Mouse (Mus musculus) myocyte (in vitro differentiated cells): ENCODE measurements around the gene Sbf2. TPM values are rescaled to one million over a fixed set of nuclear protein-coding genes. Genes with fewer than 3 reads are reported as not detected.

Source experiments
- H3K27me3 ChIP-seq: one replicate; pipeline ENCODE4 v1.6.1; 2011; ENCODE audit not compliant: control insufficient read depth, insufficient read depth, insufficient read length
- H3K36me3 ChIP-seq: one replicate; pipeline ENCODE4 v1.6.1; 2011; ENCODE audit not compliant: control insufficient read depth, insufficient read depth
- H3K4me2 ChIP-seq: one replicate; pipeline ENCODE4 v1.6.1; 2011; ENCODE audit warnings: low read depth, control low read depth
- H3K4me3 ChIP-seq: one replicate; pipeline ENCODE4 v1.5.1; 2011; ENCODE audit warnings: mild to moderate bottlenecking, control low read depth, moderate library complexity
- H3K79me2 ChIP-seq: one replicate; pipeline ENCODE4 v1.6.1; 2011; ENCODE audit not compliant: control insufficient read depth, insufficient read depth
- H3ac ChIP-seq: one replicate; pipeline ENCODE4 v1.6.1; 2011; ENCODE audit not compliant: control insufficient read depth, insufficient read length
- CEBPB ChIP-seq: IDR thresholded peaks from 2 replicates; pipeline ENCODE4 v1.6.1; 2011; ENCODE audit warnings: mild to moderate bottlenecking, moderate library complexity; ENCODE audit not compliant: poor library complexity, insufficient read depth, severe bottlenecking
- E2F4 ChIP-seq: IDR thresholded peaks from one replicate; pipeline ENCODE4 v1.6.1; 2011; ENCODE audit warnings: mild to moderate bottlenecking, control low read depth, moderate library complexity; ENCODE audit not compliant: insufficient read depth
- MAX ChIP-seq: IDR thresholded peaks from one replicate; pipeline ENCODE4 v1.6.1; 2011; ENCODE audit warnings: low read depth, mild to moderate bottlenecking, control low read depth
- MYOD1 ChIP-seq, 3 experiments: IDR thresholded peaks; one replicate each; pipeline ENCODE4 v1.6.1; 2011; ENCODE audit warnings: control low read depth in 2 of 3, low read depth in 2 of 3, mild to moderate bottlenecking in 2 of 3, moderate library complexity in 1 of 3; ENCODE audit not compliant: insufficient read length in 2 of 3, control insufficient read depth in 1 of 3
- MYOG ChIP-seq, 3 experiments: IDR thresholded peaks; one replicate each; pipeline ENCODE4 v1.6.1; 2011; ENCODE audit warnings: control low read depth in 2 of 3, low read depth in 2 of 3, mild to moderate bottlenecking in 2 of 3; ENCODE audit not compliant: insufficient read length in 2 of 3, control insufficient read depth in 1 of 3, insufficient read depth in 1 of 3
- POLR2A ChIP-seq: IDR thresholded peaks from one replicate; pipeline ENCODE4 v1.6.1; 2011; ENCODE audit warnings: low read depth, mild to moderate bottlenecking, control low read depth, moderate library complexity; ENCODE audit not compliant: insufficient read length
- POLR2AphosphoS2 ChIP-seq: IDR thresholded peaks from one replicate; pipeline ENCODE4 v1.6.1; 2011; ENCODE audit warnings: low read depth, control low read depth; ENCODE audit not compliant: insufficient read length
- REST ChIP-seq: IDR thresholded peaks from one replicate; pipeline ENCODE4 v1.6.1; 2011; ENCODE audit warnings: mild to moderate bottlenecking, control low read depth, moderate library complexity; ENCODE audit not compliant: insufficient read depth, insufficient read length
- SRF ChIP-seq: IDR thresholded peaks from one replicate; pipeline ENCODE4 v1.6.1; 2011; ENCODE audit warnings: low read depth; ENCODE audit not compliant: control insufficient read depth, insufficient read length
- TCF12 ChIP-seq: IDR thresholded peaks from one replicate; pipeline ENCODE4 v1.6.1; 2011; ENCODE audit warnings: mild to moderate bottlenecking, control low read depth; ENCODE audit not compliant: poor library complexity, insufficient read depth, severe bottlenecking
- TCF3 ChIP-seq: IDR thresholded peaks from one replicate; pipeline ENCODE4 v1.6.1; 2011; ENCODE audit warnings: low read depth, control low read depth; ENCODE audit not compliant: insufficient read length
- USF1 ChIP-seq: IDR thresholded peaks from one replicate; pipeline ENCODE4 v1.6.1; 2011; ENCODE audit warnings: low read depth, mild to moderate bottlenecking, control low read depth, moderate library complexity
- polyA plus RNA-seq: library from polyadenylated mRNA; unstranded; fragments of >200 nt; fragmentation: generic; extraction: Trizol; gene quantifications from one replicate; pipeline ENCODE4 v1.2.1, GENCODE M21; 2012; ENCODE audit warnings: missing spikeins

The Sbf2 gene
- polyA plus RNA-seq, 1 experiment = 11.3 TPM

DNA sequence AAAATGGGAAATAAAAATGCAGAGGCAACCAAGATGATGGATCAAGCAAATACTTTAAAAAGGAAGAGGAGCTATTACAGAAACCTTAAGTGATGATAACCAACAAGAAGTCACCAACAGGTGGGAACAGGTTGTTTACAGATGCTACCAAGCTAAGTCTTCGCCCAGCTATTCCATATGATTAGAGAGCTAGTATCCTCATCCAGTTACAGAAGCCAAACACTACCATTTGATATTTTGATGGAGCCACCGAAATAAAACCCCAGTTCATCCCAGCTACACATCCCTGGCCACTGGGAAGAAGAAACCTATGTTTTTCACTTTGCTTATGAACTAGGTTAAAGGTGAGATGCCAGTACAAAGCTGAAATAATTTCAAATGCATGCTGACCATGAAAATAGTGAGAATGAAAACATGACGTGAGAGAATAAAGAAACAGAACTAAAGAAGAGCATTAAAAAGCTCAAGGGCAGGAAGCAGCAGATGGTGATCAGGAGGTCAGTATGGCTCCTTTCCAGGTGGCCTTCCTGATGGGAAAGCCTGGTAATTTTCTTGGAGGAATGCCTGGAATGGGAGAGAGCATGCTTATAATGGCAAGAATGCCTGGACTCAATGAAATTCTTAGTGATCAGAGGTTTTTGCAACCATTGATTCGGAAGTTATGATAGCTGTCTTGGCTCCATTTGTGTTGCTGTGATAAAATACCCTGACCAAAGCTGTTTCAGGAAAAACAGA is 48.7 kb downstream of the Sbf2 start:
- Histone ChIP-seq H3ac (no peak overlapping the region), H3K36me3 (no peaks in the 10 kb centered on the region), H3K4me2 (no peak overlapping the region), H3K4me3 (no peak overlapping the region), H3K27me3 (no peaks in the 10 kb centered on the region), H3K79me2 (peaks cover 10% of the 10 kb centered on the region)
- no peak for TF ChIP-seq MYOD1 (IDR thresholded peaks at IDR 0.05; ENCODE audit: control insufficient read depth in 1 of 3, insufficient read length in 2 of 3, low read depth in 2 of 3)
- TF ChIP-seq USF1 = no peak
- no peak for TF ChIP-seq SRF
- TF ChIP-seq CEBPB = no peak
- TF ChIP-seq REST = no peak
- no peak for TF ChIP-seq TCF3
- TF ChIP-seq TCF12 = no peak
- TF ChIP-seq E2F4 = no peak
- TF ChIP-seq POLR2A = no peak
- no peak for TF ChIP-seq MAX
- no peak for TF ChIP-seq MYOG (IDR thresholded peaks at IDR 0.05; ENCODE audit: control insufficient read depth in 1 of 3, insufficient read depth in 1 of 3, insufficient read length in 2 of 3, low read depth in 2 of 3)
- TF ChIP-seq POLR2AphosphoS2 = no peak

DNA sequence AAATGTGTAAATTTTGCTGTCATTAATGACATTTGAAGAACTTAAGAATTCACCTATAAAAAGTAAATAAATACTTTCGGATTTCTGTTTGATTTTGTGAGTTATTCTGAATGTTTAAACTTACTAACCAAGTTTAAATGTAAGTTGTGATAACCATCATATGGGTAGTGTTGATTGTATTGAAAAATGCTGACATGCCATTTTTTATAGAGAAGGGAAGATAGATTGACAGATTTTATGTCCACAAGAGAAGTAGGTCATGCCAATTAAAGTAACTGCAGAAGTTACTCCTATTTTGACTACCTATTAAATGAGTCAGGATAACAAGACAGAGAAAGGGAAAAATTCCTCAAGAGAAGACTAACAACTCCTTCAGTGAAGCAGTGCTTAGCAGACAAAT is 53.1 kb downstream of the Sbf2 start:
- Histone ChIP-seq H3K27me3 (no peaks in the 10 kb centered on the region), H3K4me3 (no peak overlapping the region), H3ac (no peak overlapping the region), H3K79me2 (peaks cover 10% of the 10 kb centered on the region), H3K36me3 (peaks cover 7% of the 10 kb centered on the region), H3K4me2 (no peak overlapping the region)
- TF ChIP-seq TCF3 (no peak), MYOD1 (IDR thresholded peaks at IDR 0.05; ENCODE audit: control insufficient read depth in 1 of 3, insufficient read length in 2 of 3, low read depth in 2 of 3) (no peak), POLR2A (no peak), SRF (no peak), REST (no peak), MAX (no peak), USF1 (no peak), E2F4 (no peak), POLR2AphosphoS2 (no peak)

DNA sequence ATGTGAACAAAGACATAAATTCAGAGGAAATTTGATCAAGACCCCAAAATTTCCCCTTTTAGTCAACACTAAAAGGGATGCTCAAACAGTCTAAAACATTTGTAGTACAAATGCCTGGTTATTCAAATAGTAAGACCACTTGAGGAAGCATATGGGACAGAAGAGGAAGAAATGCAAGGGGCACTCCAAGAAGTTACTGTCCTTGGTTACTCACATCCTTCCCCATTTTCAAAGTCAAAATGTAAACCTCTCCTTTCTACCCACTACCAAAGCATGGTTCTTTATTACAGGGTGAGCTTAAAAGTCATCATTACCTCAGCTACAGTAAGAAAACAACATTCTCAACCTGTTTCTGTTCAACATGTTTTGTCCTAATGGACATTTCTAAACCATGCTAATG is 57.7 kb downstream of the Sbf2 start:
- Histone ChIP-seq H3ac (no peak overlapping the region), H3K27me3 (no peaks in the 10 kb centered on the region), H3K79me2 (peaks cover 5% of the 10 kb centered on the region), H3K4me2 (no peak overlapping the region), H3K4me3 (no peak overlapping the region), H3K36me3 (peaks cover 7% of the 10 kb centered on the region)
- TF ChIP-seq MYOD1 (IDR thresholded peaks at IDR 0.05; ENCODE audit: control insufficient read depth in 1 of 3, insufficient read length in 2 of 3, low read depth in 2 of 3) (no peak), SRF (no peak), REST (no peak), POLR2AphosphoS2 (no peak), TCF12 (no peak), E2F4 (no peak), POLR2A (no peak)

DNA sequence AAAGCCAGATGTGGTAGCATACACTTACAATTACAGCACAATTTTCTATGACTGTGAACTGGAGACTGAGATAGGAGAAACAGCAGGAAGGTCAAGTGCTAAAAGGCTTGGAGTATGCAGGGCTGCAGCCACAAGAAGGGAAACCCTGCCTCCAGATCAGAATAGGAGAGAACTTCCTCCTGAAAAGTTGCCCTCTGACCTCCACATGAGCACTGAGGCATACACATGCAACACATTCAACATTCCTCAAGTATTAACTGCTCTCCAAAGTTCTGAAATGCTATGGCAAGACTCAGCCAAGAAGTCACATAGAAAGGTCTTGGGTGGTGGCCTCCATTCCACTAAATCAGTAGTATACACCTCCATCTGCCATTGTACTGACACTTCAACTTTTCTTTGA is 58.5 kb downstream of the Sbf2 start:
- H3K27me3 ChIP-seq = no peaks in the 10 kb centered on the region
- H3K36me3 ChIP-seq = peaks cover 7% of the 10 kb centered on the region
- H3K79me2 ChIP-seq = peaks cover 6% of the 10 kb centered on the region
- H3K4me2 ChIP-seq = no peak overlapping the region
- H3K4me3 ChIP-seq = no peak overlapping the region
- TF ChIP-seq MYOG (IDR thresholded peaks at IDR 0.05; ENCODE audit: control insufficient read depth in 1 of 3, insufficient read depth in 1 of 3, insufficient read length in 2 of 3, low read depth in 2 of 3) (no peak), TCF3 (no peak), USF1 (no peak), REST (no peak), SRF (no peak), POLR2A (no peak), MYOD1 (IDR thresholded peaks at IDR 0.05; ENCODE audit: control insufficient read depth in 1 of 3, insufficient read length in 2 of 3, low read depth in 2 of 3) (no peak), E2F4 (no peak), POLR2AphosphoS2 (no peak), CEBPB (no peak)
- H3ac ChIP-seq = no peak overlapping the region

DNA sequence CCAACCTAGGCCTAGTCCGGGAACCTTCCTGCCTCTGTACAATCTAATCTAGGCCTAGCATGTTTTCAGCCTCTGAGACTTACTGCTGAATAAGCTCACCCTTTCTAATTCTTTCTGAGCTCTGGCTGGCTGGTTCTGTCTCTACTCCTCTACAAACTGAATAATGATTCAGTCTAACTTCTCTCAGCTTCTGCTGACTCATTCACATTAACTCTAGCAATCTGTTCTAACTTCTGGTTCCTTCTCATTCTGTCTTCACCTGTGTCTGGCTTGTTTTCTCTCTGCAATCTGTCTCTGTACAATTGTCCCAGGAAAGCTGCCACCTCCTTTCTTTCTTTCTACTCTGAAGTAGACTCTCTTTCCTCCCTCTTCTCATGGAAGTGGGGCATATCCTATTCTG is 59.5 kb downstream of the Sbf2 start:
- Histone ChIP-seq H3K4me2 (no peak overlapping the region), H3ac (no peak overlapping the region), H3K27me3 (no peaks in the 10 kb centered on the region), H3K79me2 (peaks cover 15% of the 10 kb centered on the region), H3K4me3 (no peak overlapping the region), H3K36me3 (peaks cover 7% of the 10 kb centered on the region)
- TF ChIP-seq POLR2A = no peak
- TF ChIP-seq CEBPB = no peak
- TF ChIP-seq POLR2AphosphoS2 = no peak
- no peak for TF ChIP-seq USF1
- no peak for TF ChIP-seq TCF12
- no peak for TF ChIP-seq MYOG (IDR thresholded peaks at IDR 0.05; ENCODE audit: control insufficient read depth in 1 of 3, insufficient read depth in 1 of 3, insufficient read length in 2 of 3, low read depth in 2 of 3)
- TF ChIP-seq MYOD1 (IDR thresholded peaks at IDR 0.05; ENCODE audit: control insufficient read depth in 1 of 3, insufficient read length in 2 of 3, low read depth in 2 of 3) = no peak
- TF ChIP-seq REST = no peak
- TF ChIP-seq TCF3 = no peak
- TF ChIP-seq MAX = no peak
- no peak for TF ChIP-seq SRF
- TF ChIP-seq E2F4 = no peak
